Mouse (Mus musculus): ENCODE data around the gene Fads3.
A peak's percentile ranks its signal among the peaks of the same experiment; 100 is the strongest.

Gene Fads3

GRCm38 (mm10) chr19:10019214-10019760, 22.1 kb upstream of the Fads3 start:
- DNase-seq (ENCODE audit: low read depth, low spot score) = no peak

- no peak for DNase-seq (ENCODE audit: low read depth, low spot score)
Observed at GRCm38 (mm10) chr19:10021981-10022380, 19.4 kb upstream of the Fads3 start.

- peak; percentile 81 for DNase-seq (ENCODE audit: low read depth, low spot score)
Observed at GRCm38 (mm10) chr19:10022414-10023303, 18.7 kb upstream of the Fads3 start.

GRCm38 (mm10) chr19:10023304-10023758, 18.0 kb upstream of the Fads3 start:
- DNase-seq (ENCODE audit: low read depth, low spot score) = no peak

GRCm38 (mm10) chr19:10025169-10025875, 16.0 kb upstream of the Fads3 start:
- DNase-seq (ENCODE audit: low read depth, low spot score) = peak; percentile 72

- no peak for DNase-seq (ENCODE audit: low read depth, low spot score)
Observed at GRCm38 (mm10) chr19:10029746-10030145, 11.6 kb upstream of the Fads3 start.

- DNase-seq (ENCODE audit: low read depth, low spot score) = peak; percentile 85
Observed at GRCm38 (mm10) chr19:10033211-10033973, 8.0 kb upstream of the Fads3 start.

- no peak for DNase-seq (ENCODE audit: low read depth, low spot score)
Observed at GRCm38 (mm10) chr19:10034356-10034755, 7.0 kb upstream of the Fads3 start.

GRCm38 (mm10) chr19:10034785-10035447, 6.5 kb upstream of the Fads3 start:
- peak; percentile 91 for DNase-seq (ENCODE audit: low read depth, low spot score)

GRCm38 (mm10) chr19:10037534-10037933, 3.8 kb upstream of the Fads3 start:
- DNase-seq (ENCODE audit: low read depth, low spot score) = no peak

- DNase-seq (ENCODE audit: low read depth, low spot score) = no peak
Observed at GRCm38 (mm10) chr19:10038364-10038763, 3.0 kb upstream of the Fads3 start.

GRCm38 (mm10) chr19:10038910-10039309, 2.5 kb upstream of the Fads3 start:
- peak; percentile 78 for DNase-seq (ENCODE audit: low read depth, low spot score)

GRCm38 (mm10) chr19:10039615-10040014, 1.8 kb upstream of the Fads3 start:
- DNase-seq (ENCODE audit: low read depth, low spot score) = peak; percentile 42

GRCm38 (mm10) chr19:10040866-10041387, 442 bp upstream of the Fads3 start:
- DNase-seq (ENCODE audit: low read depth, low spot score) = no peak

- DNase-seq (ENCODE audit: low read depth, low spot score) = peak; percentile 87
Observed at GRCm38 (mm10) chr19:10042232-10042631, 863 bp downstream of the Fads3 start.

GRCm38 (mm10) chr19:10042816-10043215, 1.4 kb downstream of the Fads3 start:
- peak; percentile 80 for DNase-seq (ENCODE audit: low read depth, low spot score)

GRCm38 (mm10) chr19:10043643-10044042, 2.3 kb downstream of the Fads3 start:
- peak; percentile 100 for DNase-seq (ENCODE audit: low read depth, low spot score)

- DNase-seq (ENCODE audit: low read depth, low spot score) = no peak
Observed at GRCm38 (mm10) chr19:10045707-10046106, 4.3 kb downstream of the Fads3 start.

GRCm38 (mm10) chr19:10046346-10046745, 5.0 kb downstream of the Fads3 start:
- DNase-seq (ENCODE audit: low read depth, low spot score) = peak; percentile 40

- DNase-seq (ENCODE audit: low read depth, low spot score) = no peak
Observed at GRCm38 (mm10) chr19:10046983-10047382, 5.6 kb downstream of the Fads3 start.

- no peak for DNase-seq (ENCODE audit: low read depth, low spot score)
Observed at GRCm38 (mm10) chr19:10049533-10049932, 8.2 kb downstream of the Fads3 start.

Measured in 3T3-L1 (cell line).